Mouse (Mus musculus): ENCODE measurements at regions not wholly inside any gene's neighbourhood (a gene's known extent, or its start where the extent isn't known, plus 50 kb on each side); places are given as distances from the start of the nearest gene placed in this dataset.

GRCm38 (mm10) chr12:54264893-54265835 is 61.5 kb upstream of the Egln3 start:
- no peak for TF ChIP-seq CTCF (IDR thresholded peaks at IDR 0.05; ENCODE audit: low read depth)
- TF ChIP-seq EP300 (IDR thresholded peaks at IDR 0.05; ENCODE audit: low read depth) = no peak
